Mouse (Mus musculus): ENCODE results near the gene Rxra. TPM values are rescaled to one million over a fixed set of nuclear protein-coding genes. Genes with fewer than 3 reads are reported as not detected.

Rxra gene
- polyA plus RNA-seq, 1 experiment, result 14.1 TPM

- H3K4me3 ChIP-seq (ENCODE audit: insufficient read depth, poor library complexity, severe bottlenecking), result no peak overlapping the region
- H3K79me2 ChIP-seq (ENCODE audit: control insufficient read depth, insufficient read depth), result no peaks in the 10 kb centered on the region
- H3ac ChIP-seq (ENCODE audit: control insufficient read depth, insufficient read length, low read depth), result no peak overlapping the region
- no peaks in the 10 kb centered on the region for H3K36me3 ChIP-seq (ENCODE audit: control insufficient read depth, insufficient read depth)
- TF ChIP-seq MAX (IDR thresholded peaks at IDR 0.05), result no peak
- no peak for TF ChIP-seq USF1 (IDR thresholded peaks at IDR 0.05; ENCODE audit: low read depth)
- no peak for TF ChIP-seq MYOG (IDR thresholded peaks at IDR 0.05; ENCODE audit: control insufficient read depth, extremely low read depth, insufficient read length)
- no peak for TF ChIP-seq FOSL1 (IDR thresholded peaks at IDR 0.05; ENCODE audit: insufficient read depth, low read length, poor library complexity, severe bottlenecking)
- TF ChIP-seq CTCF (IDR thresholded peaks at IDR 0.05; ENCODE audit: control insufficient read depth, insufficient read depth, insufficient read length), result no peak
- TF ChIP-seq CEBPB (IDR thresholded peaks at IDR 0.05; ENCODE audit: low read depth), result no peak
- TF ChIP-seq MYOD1 (IDR thresholded peaks at IDR 0.05; ENCODE audit: control insufficient read depth, insufficient read length, low read depth), result no peak
- no peaks in the 10 kb centered on the region for H3K27me3 ChIP-seq (ENCODE audit: control insufficient read depth, insufficient read depth, insufficient read length)
- no peaks in the 10 kb centered on the region for H3K79me3 ChIP-seq (ENCODE audit: low read depth)
These were observed 45.4 kb downstream of the Rxra start for GRCm38 (mm10) chr2:27721611-27722010.

GRCm38 (mm10) chr2:27724729-27725316, 48.6 kb downstream of the Rxra start:
- no peak for TF ChIP-seq CEBPB (IDR thresholded peaks at IDR 0.05; ENCODE audit: low read depth)
- no peaks in the 10 kb centered on the region for H3K79me3 ChIP-seq (ENCODE audit: low read depth)
- no peaks in the 10 kb centered on the region for H3K36me3 ChIP-seq (ENCODE audit: control insufficient read depth, insufficient read depth)
- H3K4me3 ChIP-seq (ENCODE audit: insufficient read depth, poor library complexity, severe bottlenecking), result no peak overlapping the region
- no peaks in the 10 kb centered on the region for H3K79me2 ChIP-seq (ENCODE audit: control insufficient read depth, insufficient read depth)
- H3K27me3 ChIP-seq (ENCODE audit: control insufficient read depth, insufficient read depth, insufficient read length), result no peaks in the 10 kb centered on the region
- H3ac ChIP-seq (ENCODE audit: control insufficient read depth, insufficient read length, low read depth), result no peak overlapping the region

GRCm38 (mm10) chr2:27727994-27728854, 52.0 kb downstream of the Rxra start:
- Histone ChIP-seq H3K79me3 (ENCODE audit: low read depth) (no peaks in the 10 kb centered on the region), H3K27me3 (ENCODE audit: control insufficient read depth, insufficient read depth, insufficient read length) (no peaks in the 10 kb centered on the region), H3K36me3 (ENCODE audit: control insufficient read depth, insufficient read depth) (no peaks in the 10 kb centered on the region), H3ac (ENCODE audit: control insufficient read depth, insufficient read length, low read depth) (no peak overlapping the region), H3K4me3 (ENCODE audit: insufficient read depth, poor library complexity, severe bottlenecking) (no peak overlapping the region), H3K79me2 (ENCODE audit: control insufficient read depth, insufficient read depth) (no peaks in the 10 kb centered on the region)
- TF ChIP-seq CEBPB (IDR thresholded peaks at IDR 0.05; ENCODE audit: low read depth), result no peak
- TF ChIP-seq USF1 (IDR thresholded peaks at IDR 0.05; ENCODE audit: low read depth), result no peak
- TF ChIP-seq MYOG (IDR thresholded peaks at IDR 0.05; ENCODE audit: control insufficient read depth, extremely low read depth, insufficient read length), result no peak
- no peak for TF ChIP-seq CTCF (IDR thresholded peaks at IDR 0.05; ENCODE audit: control insufficient read depth, insufficient read depth, insufficient read length)
- no peak for TF ChIP-seq MYOD1 (IDR thresholded peaks at IDR 0.05; ENCODE audit: control insufficient read depth, insufficient read length, low read depth)
- no peak for TF ChIP-seq FOSL1 (IDR thresholded peaks at IDR 0.05; ENCODE audit: insufficient read depth, low read length, poor library complexity, severe bottlenecking)
- no peak for TF ChIP-seq MAX (IDR thresholded peaks at IDR 0.05)

- Histone ChIP-seq H3K4me3 (ENCODE audit: insufficient read depth, poor library complexity, severe bottlenecking) (no peak overlapping the region), H3K79me3 (ENCODE audit: low read depth) (no peaks in the 10 kb centered on the region), H3K79me2 (ENCODE audit: control insufficient read depth, insufficient read depth) (no peaks in the 10 kb centered on the region), H3K36me3 (ENCODE audit: control insufficient read depth, insufficient read depth) (no peaks in the 10 kb centered on the region), H3ac (ENCODE audit: control insufficient read depth, insufficient read length, low read depth) (no peak overlapping the region), H3K27me3 (ENCODE audit: control insufficient read depth, insufficient read depth, insufficient read length) (no peaks in the 10 kb centered on the region)
- TF ChIP-seq FOSL1 (IDR thresholded peaks at IDR 0.05; ENCODE audit: insufficient read depth, low read length, poor library complexity, severe bottlenecking), result no peak
- no peak for TF ChIP-seq MYOD1 (IDR thresholded peaks at IDR 0.05; ENCODE audit: control insufficient read depth, insufficient read length, low read depth)
- no peak for TF ChIP-seq CTCF (IDR thresholded peaks at IDR 0.05; ENCODE audit: control insufficient read depth, insufficient read depth, insufficient read length)
- TF ChIP-seq MYOG (IDR thresholded peaks at IDR 0.05; ENCODE audit: control insufficient read depth, extremely low read depth, insufficient read length), result no peak
- no peak for TF ChIP-seq CEBPB (IDR thresholded peaks at IDR 0.05; ENCODE audit: low read depth)
- TF ChIP-seq USF1 (IDR thresholded peaks at IDR 0.05; ENCODE audit: low read depth), result no peak
- TF ChIP-seq MAX (IDR thresholded peaks at IDR 0.05), result no peak
These were observed 52.8 kb downstream of the Rxra start for GRCm38 (mm10) chr2:27729009-27729408.

GRCm38 (mm10) chr2:27730002-27730905, 54.0 kb downstream of the Rxra start:
- TF ChIP-seq CTCF (IDR thresholded peaks at IDR 0.05; ENCODE audit: control insufficient read depth, insufficient read depth, insufficient read length) (peak; percentile 7), MAX (IDR thresholded peaks at IDR 0.05) (no peak)
- no peaks in the 10 kb centered on the region for H3K79me2 ChIP-seq (ENCODE audit: control insufficient read depth, insufficient read depth)
- no peak overlapping the region for H3ac ChIP-seq (ENCODE audit: control insufficient read depth, insufficient read length, low read depth)
- H3K27me3 ChIP-seq (ENCODE audit: control insufficient read depth, insufficient read depth, insufficient read length), result no peaks in the 10 kb centered on the region
- no peak overlapping the region for H3K4me3 ChIP-seq (ENCODE audit: insufficient read depth, poor library complexity, severe bottlenecking)
- H3K36me3 ChIP-seq (ENCODE audit: control insufficient read depth, insufficient read depth), result no peaks in the 10 kb centered on the region
- no peaks in the 10 kb centered on the region for H3K79me3 ChIP-seq (ENCODE audit: low read depth)

Measured in C2C12 (cell line).